Mouse (Mus musculus): Measurements from ENCODE around the gene Elk3.

Elk3 gene

GRCm38 (mm10) chr10:93291843-93292242 is 19.1 kb downstream of the Elk3 start:
- DNase-seq = peak; percentile 86 to 89

- peak; percentile 66 to 76 for DNase-seq
Measured at GRCm38 (mm10) chr10:93291352-93291751, 19.6 kb downstream of the Elk3 start.

- no peak for DNase-seq
Measured at GRCm38 (mm10) chr10:93289404-93289803, 21.5 kb downstream of the Elk3 start.

- no peak for DNase-seq
Measured at GRCm38 (mm10) chr10:93288336-93288735, 22.6 kb downstream of the Elk3 start.

GRCm38 (mm10) chr10:93287551-93288145 is 23.3 kb downstream of the Elk3 start:
- DNase-seq = no peak

GRCm38 (mm10) chr10:93285489-93285888 is 25.4 kb downstream of the Elk3 start:
- DNase-seq = no peak

- no peak for DNase-seq
Measured at GRCm38 (mm10) chr10:93283258-93283657, 27.7 kb downstream of the Elk3 start.

GRCm38 (mm10) chr10:93282526-93282964 is 28.4 kb downstream of the Elk3 start:
- no peak for DNase-seq

GRCm38 (mm10) chr10:93281092-93281491 is 29.8 kb downstream of the Elk3 start:
- DNase-seq = no peak

GRCm38 (mm10) chr10:93280586-93280985 is 30.3 kb downstream of the Elk3 start:
- DNase-seq = no peak

GRCm38 (mm10) chr10:93279062-93279461 is 31.9 kb downstream of the Elk3 start:
- DNase-seq = no peak

GRCm38 (mm10) chr10:93278361-93278760 is 32.6 kb downstream of the Elk3 start:
- DNase-seq = no peak

GRCm38 (mm10) chr10:93276857-93277256 is 34.1 kb downstream of the Elk3 start:
- no peak for DNase-seq

GRCm38 (mm10) chr10:93276349-93276763 is 34.6 kb downstream of the Elk3 start:
- DNase-seq = peak; percentile 70 to 82

- DNase-seq = no peak
Measured at GRCm38 (mm10) chr10:93275212-93276136, 35.5 kb downstream of the Elk3 start.

- no peak for DNase-seq
Measured at GRCm38 (mm10) chr10:93274277-93274696, 36.6 kb downstream of the Elk3 start.

GRCm38 (mm10) chr10:93272986-93273982 is 37.7 kb downstream of the Elk3 start:
- peak; percentile 70 to 74 for DNase-seq

GRCm38 (mm10) chr10:93271831-93272230 is 39.1 kb downstream of the Elk3 start:
- peak in 1 of 2 experiments; percentile 50 for DNase-seq

GRCm38 (mm10) chr10:93270889-93271460 is 40.0 kb downstream of the Elk3 start:
- no peak for DNase-seq

GRCm38 (mm10) chr10:93269744-93270143 is 41.2 kb downstream of the Elk3 start:
- no peak for DNase-seq

- DNase-seq = no peak
Measured at GRCm38 (mm10) chr10:93268339-93268738, 42.6 kb downstream of the Elk3 start.

- DNase-seq = no peak
Measured at GRCm38 (mm10) chr10:93267509-93267908, 43.4 kb downstream of the Elk3 start.
